Mouse (Mus musculus) cerebellum, postnatal 10 days (tissue): ENCODE data around the gene Trip6.

Experiments
- DNase-seq, 2 experiments: peaks; one replicate each; pipeline ENCODE4 v3.0.0; 2021; ENCODE audit warnings: mixed read lengths in 2 of 2

Gene Trip6

DNA sequence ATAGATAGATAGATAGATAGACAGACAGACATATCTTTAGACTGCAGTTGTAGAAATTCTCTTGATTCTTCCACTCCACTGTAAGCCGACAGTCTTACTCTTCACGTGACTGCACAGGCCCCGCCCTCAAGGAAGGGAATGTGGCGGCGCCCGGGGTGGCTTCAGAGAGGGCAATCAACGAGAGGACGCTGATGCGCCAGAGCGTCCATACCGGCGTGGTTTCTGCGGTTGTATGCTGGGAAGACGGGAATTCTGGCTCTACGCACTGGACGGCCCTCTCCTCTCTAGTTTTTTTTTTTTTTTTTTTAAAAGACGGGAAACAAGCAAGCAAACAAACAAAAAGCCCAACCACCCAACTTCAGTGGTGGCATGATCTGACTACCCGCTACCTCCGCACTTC, 24.1 kb upstream of the Trip6 start:
- DNase-seq = peak; percentile 95 to 97

DNA sequence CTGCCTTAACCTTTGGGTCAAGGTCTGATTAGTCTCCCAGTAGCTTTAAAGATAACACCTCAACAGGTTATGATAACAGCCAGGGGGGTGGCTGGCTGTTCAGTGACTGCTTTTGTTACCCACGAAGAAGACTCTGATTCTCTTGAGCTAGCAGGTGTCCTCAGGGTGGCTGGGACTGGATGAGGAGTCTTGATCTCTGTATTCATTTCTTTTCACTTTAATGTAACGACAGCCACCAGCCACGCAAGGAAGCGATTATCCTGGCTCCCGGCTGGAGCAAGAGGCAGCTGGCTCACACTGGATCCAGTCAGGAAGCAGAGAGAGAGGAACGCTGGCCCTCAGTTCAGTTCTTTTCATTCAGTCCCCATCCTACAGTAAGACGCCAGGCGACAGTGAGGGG, 23.0 kb upstream of the Trip6 start:
- DNase-seq = no peak

DNA sequence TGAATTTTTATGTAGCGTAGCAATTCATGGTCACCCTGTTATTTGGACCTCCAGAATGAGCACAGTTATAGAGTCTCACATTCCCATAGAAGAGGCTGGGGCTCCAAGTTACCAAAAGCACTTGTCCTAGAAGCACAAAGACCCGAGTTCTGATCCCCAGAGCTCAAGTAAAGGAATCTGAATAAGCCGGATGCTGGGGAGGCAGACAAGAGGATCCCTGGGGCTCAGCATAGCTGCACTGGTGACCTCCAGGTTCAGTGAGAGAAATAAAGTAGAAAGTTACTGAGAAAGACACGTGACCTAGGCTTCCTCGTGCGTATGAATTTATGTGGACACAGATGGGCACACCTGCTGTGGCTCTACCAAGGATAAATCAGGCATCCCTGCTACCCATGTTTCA, 20.9 kb upstream of the Trip6 start:
- no peak for DNase-seq

DNA sequence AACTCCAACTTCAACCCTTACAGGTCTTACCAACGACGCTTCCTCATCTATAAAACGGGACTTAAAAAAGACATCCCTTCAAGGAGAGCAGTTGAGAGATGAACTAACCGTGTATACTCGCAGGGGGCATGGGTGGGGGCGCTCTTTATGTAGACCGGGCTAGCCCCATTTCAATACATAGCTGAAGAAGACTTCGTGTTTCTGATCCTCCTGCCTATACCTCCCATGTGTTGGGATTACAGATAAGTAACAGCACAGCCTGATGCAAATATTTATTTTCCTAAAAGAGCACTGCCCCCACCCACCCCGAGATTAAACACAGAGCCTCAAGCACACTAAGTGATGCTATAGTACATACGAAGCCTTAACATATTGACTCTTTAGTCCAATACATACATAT, 20.1 kb upstream of the Trip6 start:
- no peak for DNase-seq

DNA sequence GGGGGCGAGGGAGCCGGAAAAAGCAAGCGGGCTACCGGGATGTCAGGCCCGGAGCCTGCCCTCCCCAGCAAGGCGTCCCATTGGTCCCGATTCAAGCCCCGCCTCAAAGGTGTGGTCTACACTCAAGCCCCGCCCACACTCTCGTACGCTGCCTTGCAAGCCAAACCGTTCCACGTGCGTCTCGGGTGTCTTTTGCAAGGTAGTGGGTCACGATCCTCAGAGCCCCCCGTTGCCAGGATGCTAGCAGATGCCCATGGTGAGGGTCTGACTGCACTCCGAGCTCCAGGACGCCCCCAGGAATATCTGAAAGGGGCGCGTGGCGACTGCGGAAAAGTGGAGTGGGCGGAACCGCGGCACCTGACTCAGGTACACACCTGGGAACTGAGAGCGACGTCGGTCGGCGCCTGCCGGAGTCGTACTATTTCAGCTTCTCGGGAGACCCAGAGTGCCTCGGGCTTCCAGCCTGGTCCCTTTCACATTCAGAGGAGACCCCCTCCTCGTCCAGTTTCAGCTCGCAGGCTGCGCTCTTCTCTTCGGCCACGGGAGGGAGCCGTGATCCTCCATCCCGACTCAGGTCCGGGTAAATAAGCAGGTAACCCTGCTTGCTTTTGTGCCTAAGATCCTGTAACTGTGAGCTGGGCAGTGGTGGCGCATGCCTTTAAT, 19.4 kb upstream of the Trip6 start, which contains the start of gene Slc12a9:
Gene Slc12a9 (minus strand): TSS at position 86 of the 663 bp plus-strand sequence.
- peak; percentile 98 to 99 for DNase-seq

DNA sequence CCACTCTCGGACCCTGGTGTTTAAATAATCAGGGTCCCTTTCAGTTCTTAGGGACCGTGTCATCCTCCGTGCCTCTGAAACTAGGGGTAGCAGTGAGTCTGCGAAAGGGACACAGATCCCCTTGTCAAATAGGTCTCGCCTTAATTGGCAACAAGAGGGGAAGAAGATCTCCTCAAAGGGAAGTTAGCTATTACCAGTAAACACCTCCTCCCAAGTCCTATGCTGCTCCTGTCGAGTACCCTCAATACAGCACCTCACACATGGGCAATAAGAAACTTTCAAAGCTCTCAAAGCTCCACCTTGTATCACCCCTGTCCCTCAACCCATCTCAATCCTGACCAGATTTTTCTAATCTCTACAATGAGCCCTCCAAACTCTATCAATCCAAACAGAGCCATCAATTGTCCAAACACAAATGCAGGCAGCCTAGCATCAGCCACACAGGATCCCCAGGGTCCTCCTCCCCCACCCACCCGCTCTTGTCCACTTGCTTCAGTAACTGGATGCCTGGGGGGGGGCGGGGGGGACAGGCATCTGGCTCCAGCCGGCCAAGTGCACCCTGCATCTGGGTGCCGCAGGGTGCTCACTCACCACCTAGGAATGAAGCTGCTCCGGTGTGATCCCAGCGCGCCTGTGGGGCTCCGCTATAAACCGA, 18.8 kb upstream of the Trip6 start:
- DNase-seq = no peak

DNA sequence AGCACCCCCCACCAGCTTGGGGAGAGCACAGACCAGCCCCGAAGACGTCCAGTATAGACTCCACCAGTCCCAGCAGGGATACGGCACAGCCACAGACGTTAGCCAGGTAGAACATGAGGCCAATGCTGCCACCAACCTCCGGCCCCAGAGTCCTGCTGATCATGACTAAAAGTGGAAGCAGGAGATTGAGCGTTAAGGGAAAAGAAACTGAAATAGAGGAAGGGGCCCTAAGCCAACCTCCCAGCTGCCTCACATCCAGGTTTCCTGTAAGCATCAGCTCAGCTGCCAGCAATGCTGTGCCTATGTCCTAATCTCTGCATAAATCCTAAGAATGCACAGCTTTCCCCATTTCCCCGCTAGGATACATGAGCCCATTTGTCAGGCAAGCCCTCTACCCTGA, 16.7 kb upstream of the Trip6 start:
- no peak for DNase-seq

DNA sequence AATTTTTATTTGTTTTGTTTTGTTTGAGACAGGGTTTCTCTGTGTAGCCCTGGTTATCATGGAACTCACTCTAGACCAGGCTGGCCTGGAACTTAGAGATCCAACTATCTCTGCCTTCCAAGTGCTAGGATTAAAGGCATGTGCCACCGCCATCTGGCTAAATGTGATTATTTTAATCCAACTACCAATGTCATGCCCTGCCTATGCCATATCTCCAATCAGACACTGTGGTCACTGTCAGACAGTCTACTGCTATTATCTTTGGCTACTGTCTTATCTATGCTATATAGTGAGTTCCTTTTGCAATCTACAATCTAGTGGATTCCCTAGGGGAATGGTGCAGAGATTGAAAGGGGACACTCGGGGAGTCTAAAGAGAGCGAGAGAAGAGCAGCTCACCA, 6.8 kb upstream of the Trip6 start:
- no peak for DNase-seq

DNA sequence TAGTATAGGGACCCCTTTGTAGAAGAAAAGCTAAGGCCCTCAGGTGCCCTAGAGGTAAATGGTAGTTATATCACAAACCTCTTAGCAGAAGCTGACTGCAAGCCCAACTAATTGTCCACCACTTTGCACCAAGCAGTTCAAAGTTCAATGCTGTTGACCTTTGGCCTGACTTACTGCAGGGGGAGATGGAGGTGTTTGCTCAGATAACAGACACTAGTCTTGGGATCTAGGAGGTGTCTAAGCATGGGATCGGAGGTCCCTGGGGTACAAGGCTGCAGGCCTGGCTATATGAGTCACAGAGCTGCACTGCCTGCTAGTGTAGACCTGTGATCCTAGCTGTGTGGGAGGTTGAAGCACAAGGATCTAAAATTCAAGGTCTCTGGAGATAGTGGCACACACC, 4.4 kb upstream of the Trip6 start:
- no peak for DNase-seq

DNA sequence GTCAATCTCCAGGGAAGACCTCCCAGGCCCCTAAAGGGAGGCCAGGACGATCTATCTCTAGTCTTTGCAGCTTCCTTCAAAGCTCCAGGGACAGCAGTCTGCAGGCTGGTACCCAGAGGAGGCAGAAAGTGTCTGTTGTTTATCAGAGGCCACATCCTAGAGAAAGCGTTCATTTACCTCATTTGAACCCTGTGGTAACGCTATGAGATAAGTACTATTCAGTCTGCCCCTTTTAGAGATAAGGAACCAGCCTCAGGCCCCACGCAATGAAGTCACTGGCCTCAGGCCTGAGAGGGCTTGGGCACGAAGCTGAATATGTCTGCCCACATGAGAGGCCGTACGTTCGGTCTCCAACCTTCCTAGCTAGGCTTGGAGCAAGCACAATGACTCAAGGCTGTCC, 3.2 kb upstream of the Trip6 start:
- no peak for DNase-seq

DNA sequence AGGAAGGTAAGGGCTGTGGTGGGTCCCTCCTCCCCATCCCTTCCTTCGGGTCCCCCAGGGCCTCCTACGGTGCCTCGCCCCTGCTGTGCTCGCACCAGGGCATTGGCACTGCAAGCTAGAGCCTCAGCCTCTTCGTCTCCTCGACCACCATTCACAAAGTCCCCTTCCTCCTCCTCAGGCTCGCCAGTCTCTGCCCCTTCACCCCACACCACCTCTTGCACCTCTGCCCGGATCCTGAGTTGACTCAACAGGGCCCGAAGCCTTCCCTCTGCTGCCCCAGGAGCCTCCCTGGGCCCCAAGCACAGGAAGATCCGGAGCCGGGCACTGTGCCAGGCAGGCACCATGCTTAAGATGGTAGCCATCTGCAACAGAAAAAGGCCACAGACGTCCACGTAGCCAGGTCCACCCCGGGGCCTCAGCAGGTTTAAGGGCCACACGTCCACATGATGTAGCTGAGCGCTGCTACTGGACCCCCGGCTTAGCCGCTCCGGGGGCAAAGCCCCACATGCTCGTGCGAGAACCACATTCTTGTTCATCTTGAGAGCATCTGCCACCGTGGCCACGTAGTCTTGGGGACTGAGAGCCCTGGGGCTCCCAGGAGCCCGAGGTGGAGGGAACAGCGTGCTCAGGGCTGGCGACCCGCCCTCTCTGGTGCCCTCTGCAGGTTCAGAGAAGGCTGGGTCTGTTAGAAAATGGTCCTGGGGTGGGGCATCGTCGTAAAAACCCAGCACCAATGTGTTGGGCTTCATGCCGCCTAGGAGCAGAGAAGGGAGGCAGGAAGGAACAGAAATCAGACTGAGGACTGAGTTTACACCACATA, 1.1 kb upstream of the Trip6 start:
- DNase-seq = peak; percentile 64 to 66

DNA sequence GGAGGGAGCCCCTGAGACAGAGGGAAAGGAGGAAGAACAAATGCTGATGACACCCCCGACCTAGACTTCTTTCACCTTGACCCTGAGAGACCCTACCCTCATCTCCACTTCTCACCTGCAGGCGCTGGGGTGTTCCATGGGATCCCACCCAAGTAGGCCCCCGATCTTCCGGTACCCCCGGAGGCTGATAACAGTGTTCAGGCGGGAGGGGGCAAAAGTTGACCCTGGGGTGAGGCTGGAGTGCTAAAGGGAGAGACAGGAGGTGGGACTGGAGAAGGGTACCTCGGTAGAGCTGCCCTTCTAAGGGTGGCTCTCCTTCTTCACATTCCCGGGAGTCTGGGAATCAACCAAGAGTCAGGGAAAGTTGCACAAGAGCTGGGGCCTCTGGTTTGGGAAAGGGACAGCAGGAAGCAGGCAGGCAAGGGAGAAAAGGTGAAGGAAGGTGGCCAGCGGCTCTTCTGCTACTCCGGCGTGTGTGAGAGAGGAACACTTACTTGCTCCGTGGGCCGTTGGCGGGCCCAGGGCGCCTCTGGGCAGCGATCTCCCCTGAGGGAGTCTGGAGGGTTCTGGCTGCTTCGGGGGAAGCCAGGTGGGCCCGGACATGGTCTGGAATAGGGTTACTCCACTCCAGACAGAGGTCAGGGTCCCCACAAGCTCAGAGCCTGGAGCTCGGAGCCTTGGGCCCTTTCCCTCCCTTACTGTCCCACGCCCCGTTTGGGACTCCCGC, 575 bp downstream of the Trip6 start:
- no peak for DNase-seq

DNA sequence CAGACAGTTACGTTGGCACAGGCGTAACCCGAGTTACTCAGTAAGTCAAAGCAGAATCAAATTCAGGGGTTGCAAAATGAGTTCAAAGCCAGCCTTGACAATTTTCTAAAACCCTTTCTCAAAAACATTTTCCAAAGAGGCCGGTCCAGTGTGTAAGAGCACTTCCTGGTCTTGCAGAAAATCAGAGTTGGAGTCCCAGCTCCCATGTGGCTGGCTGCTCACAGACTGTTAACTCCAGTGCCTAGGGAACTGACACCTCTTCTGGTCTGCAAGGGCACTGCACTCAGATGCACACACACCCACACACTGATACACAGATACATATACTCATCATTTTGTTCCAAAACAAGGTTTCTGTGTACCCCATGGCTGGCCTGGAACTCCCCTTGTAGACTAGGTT, 5.8 kb downstream of the Trip6 start:
- peak; percentile 9 to 27 for DNase-seq

DNA sequence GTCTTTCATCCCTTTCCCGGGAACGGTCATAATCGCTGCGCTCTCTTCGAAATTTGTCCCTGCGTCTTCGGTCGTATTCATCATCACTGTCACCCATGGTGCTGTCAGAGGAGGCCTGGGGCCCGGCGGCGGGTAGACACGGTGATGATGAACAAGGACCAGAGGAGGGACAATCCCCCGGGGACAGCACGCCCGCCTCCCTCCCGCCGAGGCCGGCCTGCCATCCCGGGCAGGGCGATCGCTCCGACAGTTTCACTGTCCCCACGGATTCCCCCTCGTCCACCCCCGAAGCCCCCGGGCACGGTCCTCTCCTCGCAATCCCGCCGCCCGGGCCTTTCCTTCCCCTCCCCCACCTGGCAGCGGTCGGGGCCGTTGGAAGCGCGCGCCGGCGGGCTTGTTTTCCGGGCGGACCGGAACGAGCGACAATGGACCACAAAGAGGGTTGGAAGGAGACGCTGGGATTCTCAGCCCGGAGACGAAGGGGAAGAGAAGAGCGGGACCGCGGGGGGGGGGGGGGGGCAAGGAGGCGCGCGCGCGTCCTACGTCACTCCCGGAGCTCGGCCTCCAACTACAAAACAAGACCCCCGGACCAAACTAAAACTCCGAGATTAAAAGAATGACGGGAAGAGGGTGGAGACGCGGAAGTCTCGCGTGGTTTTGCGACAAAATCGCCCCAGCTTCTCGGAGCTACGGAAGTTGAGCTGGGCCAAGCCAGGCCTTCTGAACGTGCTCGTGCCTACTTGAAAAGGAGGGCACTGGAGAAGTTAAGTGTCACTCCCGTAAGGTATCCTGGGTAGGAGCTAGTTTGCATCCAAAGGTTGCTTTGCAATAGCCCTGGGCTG, 6.9 kb downstream of the Trip6 start, which contains the start of gene Srrt:
Gene Srrt (minus strand): TSS at position 604 of the 842 bp plus-strand sequence.
- DNase-seq = peak; percentile 95 to 96

DNA sequence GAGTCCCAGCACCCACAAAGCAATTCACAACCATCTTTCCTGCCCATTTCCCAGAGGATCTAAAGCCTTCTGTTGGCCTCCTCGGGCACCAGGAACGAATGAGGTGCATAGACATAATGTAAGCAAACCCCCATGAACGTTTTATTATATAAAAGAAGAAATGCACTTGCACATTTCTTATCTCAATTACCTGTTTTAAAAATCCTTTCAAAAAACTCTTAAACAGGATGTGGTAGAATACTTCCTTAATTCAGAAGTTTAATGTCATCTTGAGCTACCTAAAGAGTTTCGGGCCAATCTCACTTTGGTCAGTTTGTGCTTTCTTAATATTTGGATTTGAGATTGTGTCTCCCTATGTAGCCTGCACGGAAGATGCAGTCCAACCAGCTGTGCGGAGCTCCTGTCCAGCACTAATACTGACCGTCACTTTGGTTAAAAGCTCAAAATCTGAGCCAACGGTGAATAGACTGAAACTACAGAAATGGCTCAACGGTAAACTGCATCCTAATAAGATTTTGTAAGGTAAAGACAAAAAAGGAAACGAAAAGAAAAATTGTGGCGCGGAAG, 7.7 kb downstream of the Trip6 start:
- no peak for DNase-seq

DNA sequence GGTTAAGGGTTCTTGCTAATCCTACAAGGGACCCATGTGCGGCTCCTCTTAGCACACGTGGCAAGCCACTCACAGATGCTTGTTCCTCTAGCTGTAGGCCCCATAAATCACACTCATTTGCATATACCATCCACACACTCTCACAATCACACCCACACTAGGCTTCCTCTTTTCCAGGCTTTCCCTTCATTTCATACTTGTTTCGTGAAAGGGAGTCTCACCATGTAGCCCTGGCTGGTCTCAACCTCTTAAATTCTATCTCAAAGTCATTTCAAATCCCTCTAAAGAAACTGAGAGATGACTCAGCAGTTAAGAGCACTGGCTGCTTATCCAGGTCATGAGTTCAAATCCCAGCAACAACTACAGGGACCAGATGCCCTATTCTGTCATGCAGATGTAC, 8.4 kb downstream of the Trip6 start:
- DNase-seq = no peak

DNA sequence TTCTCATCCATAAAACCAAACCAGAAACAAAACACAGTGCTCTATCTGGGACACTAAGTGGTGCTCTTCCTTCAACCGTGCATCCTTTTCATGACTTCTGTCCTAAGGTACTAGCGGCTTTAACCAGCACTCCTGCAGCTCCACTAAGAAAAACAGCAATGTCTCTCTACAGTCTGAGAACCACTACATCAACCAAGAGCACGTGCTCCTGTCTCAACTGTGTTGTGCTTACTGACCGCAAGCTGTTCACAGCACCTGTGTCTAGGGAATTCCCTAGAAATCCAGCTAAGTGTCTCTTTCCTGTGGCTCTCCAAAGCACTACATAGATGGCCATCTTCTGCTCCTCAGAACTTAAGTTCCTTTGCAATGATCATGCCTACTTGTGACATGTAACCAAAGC, 9.4 kb downstream of the Trip6 start:
- DNase-seq = no peak

DNA sequence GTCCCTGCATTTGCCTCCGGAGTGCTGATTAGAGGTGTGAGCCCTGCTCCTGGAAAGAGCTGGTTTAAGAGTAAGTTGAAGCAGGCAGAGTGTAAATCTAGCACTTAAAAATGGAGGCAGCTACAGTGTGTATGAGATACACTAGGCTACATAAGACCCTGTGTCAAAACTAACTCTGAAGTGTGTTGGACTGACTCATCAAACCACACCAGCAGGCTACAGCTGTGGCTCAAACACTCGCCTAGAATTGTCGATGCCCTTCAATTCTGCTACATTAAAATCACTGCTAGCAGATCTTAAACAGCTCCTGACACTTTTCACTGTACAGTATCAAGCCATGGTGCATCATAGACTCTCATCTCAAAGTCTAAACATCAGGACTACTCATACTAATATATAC, 10.0 kb downstream of the Trip6 start:
- no peak for DNase-seq

DNA sequence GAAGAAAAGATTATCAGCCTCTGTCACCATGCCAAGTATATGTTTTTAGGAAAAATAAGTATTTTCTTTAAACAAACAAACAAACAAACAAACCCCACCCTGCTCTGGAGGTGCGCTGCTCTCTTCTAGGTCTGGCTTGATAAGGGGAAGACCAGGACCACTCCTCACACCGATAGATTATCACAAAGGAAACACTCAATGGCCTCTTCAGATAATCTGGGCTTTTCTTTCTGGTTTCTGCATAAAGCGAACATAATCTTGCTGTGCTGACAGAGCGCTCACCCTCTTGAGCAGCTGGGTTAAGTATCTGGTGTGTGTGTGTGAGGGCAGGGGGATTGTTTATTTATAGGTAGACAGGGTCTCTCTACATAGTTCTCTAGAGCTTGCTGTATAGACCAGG, 10.6 kb downstream of the Trip6 start:
- no peak for DNase-seq

DNA sequence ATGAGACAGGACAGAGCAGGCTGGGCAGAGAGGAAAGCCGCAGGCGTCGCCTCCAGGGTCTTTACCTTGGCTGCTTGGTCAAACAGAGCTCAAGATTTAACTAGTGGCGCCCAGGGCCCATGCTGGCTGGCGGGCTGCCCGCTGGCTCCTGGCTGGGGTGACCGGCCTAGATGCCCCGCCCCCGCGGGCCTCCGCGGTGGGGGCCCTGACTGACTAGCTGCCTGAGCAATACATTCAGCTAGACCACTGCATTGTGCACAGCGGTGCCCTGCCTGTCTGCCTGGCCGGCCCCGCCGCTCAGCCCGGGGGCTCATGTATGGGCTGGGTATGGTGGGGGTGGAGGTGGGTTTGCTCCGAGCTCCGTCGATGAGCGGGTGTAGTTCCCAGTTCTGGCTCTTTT, 13.0 kb downstream of the Trip6 start:
- peak; percentile 53 to 62 for DNase-seq

DNA sequence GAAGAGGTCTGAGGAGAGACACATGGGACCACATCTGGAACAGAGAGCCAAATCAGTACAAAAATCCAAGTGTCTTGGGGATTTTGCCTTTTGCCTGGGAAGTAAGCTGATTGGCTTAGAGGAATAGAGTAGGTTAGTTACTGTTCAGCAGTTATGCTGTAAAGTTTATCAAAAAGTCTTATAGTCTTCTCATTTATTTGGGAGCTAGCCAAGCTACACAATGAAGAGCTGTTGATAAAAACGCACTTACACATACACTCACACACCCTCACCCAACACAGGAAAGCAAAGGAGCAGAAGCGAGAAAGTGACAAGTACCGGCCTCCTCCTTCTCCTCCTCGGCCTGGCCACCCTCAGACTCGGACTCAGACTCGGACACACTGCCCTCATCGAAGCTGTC, 15.0 kb downstream of the Trip6 start:
- no peak for DNase-seq

DNA sequence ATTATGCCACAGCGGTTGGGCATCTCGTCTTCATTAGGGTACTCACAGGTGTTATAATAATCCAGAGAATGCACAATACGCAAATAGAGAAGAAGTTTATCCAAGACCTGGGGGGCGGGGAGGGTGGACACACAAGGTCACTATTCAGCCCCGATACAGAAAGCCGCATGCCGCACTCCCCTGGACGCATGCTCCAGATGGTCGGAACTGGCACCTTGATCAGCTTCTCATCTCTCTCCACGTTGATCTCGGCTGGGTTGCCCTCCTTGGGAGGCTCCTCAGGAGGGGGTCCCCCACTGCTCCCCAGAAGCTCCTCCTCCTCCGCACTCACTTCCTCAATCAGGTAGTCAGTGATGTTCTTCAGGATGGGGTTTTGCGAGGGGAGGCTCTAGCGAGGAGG, 17.1 kb downstream of the Trip6 start:
- peak in 1 of 2 experiments; percentile 15 for DNase-seq
